10 mouse cellular contexts compared by ENCODE assay signal in the genomic region with DNA sequence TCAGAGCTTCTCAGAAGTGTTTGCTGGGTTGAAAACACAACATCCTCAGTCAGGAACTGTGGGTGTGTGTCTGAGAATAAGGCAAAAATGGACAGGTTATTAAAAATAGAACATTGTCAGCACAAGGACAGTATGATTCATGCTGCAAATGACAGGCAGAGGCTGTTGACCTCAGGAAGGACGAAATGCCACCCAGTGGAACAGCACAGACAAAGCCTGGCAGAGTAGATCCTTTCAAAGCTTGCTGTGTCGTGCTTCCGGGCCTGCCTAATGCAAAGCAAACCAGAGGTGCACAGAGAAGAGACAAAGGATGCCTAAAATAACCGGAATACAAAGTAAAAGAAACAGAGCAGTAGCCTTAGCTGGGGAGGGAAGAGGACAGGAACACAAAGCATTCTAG. TPM values are rescaled to one million over a fixed set of nuclear protein-coding genes. Genes with fewer than 3 reads are reported as not detected.
DNase-seq lines count a peak whose midpoint lies in the region; ATAC-seq and TF ChIP-seq lines count a peak whose summit lies in the region.
"Had no signal": no experiment of that assay in that cellular context is flagged by ENCODE, and none has a peak within 500 bp of the region (broad histone marks: within the 10 kb centered on the region; RNA-seq: fewer than 3 reads in every experiment).

No protein-coding gene starts in this region.

- H3K4me2 ChIP-seq in forebrain, postnatal 0 days (ENCODE audit: low read depth): no peak overlapping the region
- no peak overlapping the region for H3K4me2 ChIP-seq in midbrain, embryonic 12.5 days (replicated peaks)
- H3K4me2 ChIP-seq: liver, embryonic 15.5 days had no signal

- ATAC-seq in forebrain, postnatal 0 days: 0 out of 2 replicates have a peak, but pooled peaks have one; percentile 16
- ATAC-seq in midbrain, embryonic 12.5 days (ENCODE audit: low FRiP score, low read depth): peak; percentile 56; the same call in 1 of the 2 replicates

- H3K79me2 ChIP-seq in heart, adult 2 months (replicated peaks; ENCODE audit: control insufficient read depth, insufficient read depth, low read length): no peaks in the 10 kb centered on the region

- no peak overlapping the region for H3K27ac ChIP-seq in heart, adult 2 months
- H3K27ac ChIP-seq in forebrain, postnatal 0 days (ENCODE audit: low read depth, low read length): peak overlapping the region; percentile 36
- H3K27ac ChIP-seq in midbrain, embryonic 12.5 days (replicated peaks): peak overlapping the region; percentile 39
- H3K27ac ChIP-seq: liver, embryonic 15.5 days had no signal

- no peak for TF ChIP-seq POLR2A in heart, adult 2 months (IDR thresholded peaks at IDR 0.05; ENCODE audit: insufficient read depth, low read depth, low read length)

- H3K4me3 ChIP-seq in heart, adult 2 months: no peak overlapping the region
- H3K4me3 ChIP-seq in forebrain, postnatal 0 days (ENCODE audit: low read depth, low read length): no peak overlapping the region
- H3K4me3 ChIP-seq in midbrain, embryonic 12.5 days: no peak overlapping the region
- H3K4me3 ChIP-seq: liver, embryonic 15.5 days had no signal

- WGBS in heart, adult 2 months: 17% methylated on average over 4 of the region's 4 CpGs
- WGBS in forebrain, postnatal 0 days: 5% methylated on average over 4 of the region's 4 CpGs
- WGBS in midbrain, embryonic 12.5 days: 22% methylated on average over 4 of the region's 4 CpGs

- no peak overlapping the region for H3K9ac ChIP-seq in heart, adult 2 months (ENCODE audit: low read depth, low read length)
- H3K9ac ChIP-seq in forebrain, postnatal 0 days: no peak overlapping the region
- no peak overlapping the region; the same call in 1 of the 2 replicates for H3K9ac ChIP-seq in midbrain, embryonic 12.5 days (replicated peaks)
- H3K9ac ChIP-seq: liver, embryonic 15.5 days had no signal

- no peak for DNase-seq in heart, adult 2 months
- no peak for DNase-seq in heart, adult 11 months
- peak; percentile 75 for DNase-seq in adrenal gland, adult 8-10 months
- peak; percentile 20 for DNase-seq in forebrain, postnatal 0 days
- no peak for DNase-seq in urinary bladder, adult 2 months (ENCODE audit: low spot score)
- no peak for DNase-seq in lung, postnatal 36 days
- no peak for DNase-seq in cerebellum, adult 8-10 months
- DNase-seq: thymus, adult 18-20 months had no signal

- intact Hi-C loops in heart, adult 2 months (cut with DNase I): loop anchor here (5.0 kb wide), 1 partner anchor 43 kb away; no protein-coding TSS in a partner anchor

- peak; percentile 35 for TF ChIP-seq CTCF in heart, adult 2 months (IDR thresholded peaks at IDR 0.05)
- TF ChIP-seq CTCF in forebrain, postnatal 0 days (IDR thresholded peaks at IDR 0.05; ENCODE audit: low read depth): no peak

- no peaks in the 10 kb centered on the region for H3K9me3 ChIP-seq in forebrain, postnatal 0 days (ENCODE audit: low read length)
- no peaks in the 10 kb centered on the region for H3K9me3 ChIP-seq in midbrain, embryonic 12.5 days
- H3K9me3 ChIP-seq: liver, embryonic 15.5 days had no signal

- no peaks in the 10 kb centered on the region for H3K36me3 ChIP-seq in heart, adult 2 months (ENCODE audit: control insufficient read depth, insufficient read depth, low read length)
- H3K36me3 ChIP-seq in forebrain, postnatal 0 days (ENCODE audit: insufficient read depth): no peaks in the 10 kb centered on the region
- H3K36me3 ChIP-seq in midbrain, embryonic 12.5 days: no peaks in the 10 kb centered on the region
- H3K36me3 ChIP-seq: liver, embryonic 15.5 days had no signal

- peaks cover 3% of the 10 kb centered on the region; the same call in 1 of the 2 replicates for H3K4me1 ChIP-seq in heart, adult 2 months (ENCODE audit: control insufficient read depth, insufficient read depth, low read length)
- H3K4me1 ChIP-seq in forebrain, postnatal 0 days (ENCODE audit: insufficient read depth): peaks cover 7% of the 10 kb centered on the region
- peaks cover 21% of the 10 kb centered on the region for H3K4me1 ChIP-seq in midbrain, embryonic 12.5 days
- H3K4me1 ChIP-seq: liver, embryonic 15.5 days had no signal

- TF ChIP-seq EP300 in heart, adult 2 months (IDR thresholded peaks at IDR 0.05; ENCODE audit: insufficient read depth, low read depth, low read length): 0 out of 2 replicates have a peak, but pooled peaks have one; percentile 31

- H3K27me3 ChIP-seq in heart, adult 2 months (ENCODE audit: control insufficient read depth, insufficient read depth, low read length): no peaks in the 10 kb centered on the region
- H3K27me3 ChIP-seq in forebrain, postnatal 0 days (ENCODE audit: insufficient read depth, low read length): no peaks in the 10 kb centered on the region
- no peaks in the 10 kb centered on the region for H3K27me3 ChIP-seq in midbrain, embryonic 12.5 days
- H3K27me3 ChIP-seq: liver, embryonic 15.5 days had no signal

RNA-seq across cellular contexts. Expression of a gene that starts 54.4 kb away (rescaled TPM):
- total RNA-seq in heart, adult 2 months (2021): 10 to 100 TPM; 22.8 to 34.2 TPM
- 24.2 and 34.4 TPM in 2 replicates for polyA plus RNA-seq in heart, adult 2 months (2012; rRNA removed)
- 100 to 1,000 TPM in 1 of 4 experiments, 10 to 100 TPM in 3; 43.4 to 113 (median 59.0) TPM for total RNA-seq in adrenal gland, adult 8-10 months (2022)
- total RNA-seq in forebrain, postnatal 0 days (2014; rRNA removed): 38.4 and 48.0 TPM in 2 replicates
- 30.8 and 40.7 TPM in 2 replicates for polyA plus RNA-seq in forebrain, postnatal 0 days (2015; fragmentation: Nextera tagmentation; extraction: Ambion mirVana)
- 79.5 and 82.6 TPM in 2 replicates for polyA plus RNA-seq in midbrain, embryonic 12.5 days (2016; fragmentation: Nextera tagmentation; extraction: Ambion mirVana)
- 47.1 and 48.4 TPM in 2 replicates for polyA plus RNA-seq in urinary bladder, adult 2 months (2012; rRNA removed)

Comparison
In these comparisons a context has a peak if more than half of its experiments do, and no peak if none do; other contexts are left out.
1. DNase-seq: peak in adrenal gland, adult 8-10 months (single experiment) and forebrain, postnatal 0 days (single experiment); none in heart, adult 2 months (0 of 2), heart, adult 11 months (single experiment), urinary bladder, adult 2 months (single experiment), lung, postnatal 36 days (single experiment) and cerebellum, adult 8-10 months (single experiment).